Mouse (Mus musculus): Measurements from ENCODE around the gene Antxr1.

Gene Antxr1

DNA sequence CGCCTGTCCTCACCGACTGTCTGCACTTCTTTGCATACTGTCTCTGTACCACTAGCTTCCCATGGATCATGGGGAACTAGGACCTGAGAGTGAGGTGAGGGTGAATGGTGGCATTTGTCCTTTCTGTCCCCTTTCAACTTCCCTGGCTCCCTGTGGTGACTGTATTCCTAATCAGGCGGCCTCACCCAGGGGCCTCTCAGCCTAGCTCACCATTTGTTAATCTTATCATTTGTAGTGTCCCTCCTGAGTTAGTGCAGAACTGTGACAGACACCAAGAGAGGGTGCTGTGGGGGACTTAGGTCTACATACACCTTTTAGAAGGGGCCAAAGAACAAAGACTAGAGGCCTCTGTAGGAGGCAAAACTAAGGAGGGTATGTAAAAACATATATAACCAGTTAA is 151.2 kb downstream of the Antxr1 start:
- no peak for DNase-seq (ENCODE audit: low read depth)

DNA sequence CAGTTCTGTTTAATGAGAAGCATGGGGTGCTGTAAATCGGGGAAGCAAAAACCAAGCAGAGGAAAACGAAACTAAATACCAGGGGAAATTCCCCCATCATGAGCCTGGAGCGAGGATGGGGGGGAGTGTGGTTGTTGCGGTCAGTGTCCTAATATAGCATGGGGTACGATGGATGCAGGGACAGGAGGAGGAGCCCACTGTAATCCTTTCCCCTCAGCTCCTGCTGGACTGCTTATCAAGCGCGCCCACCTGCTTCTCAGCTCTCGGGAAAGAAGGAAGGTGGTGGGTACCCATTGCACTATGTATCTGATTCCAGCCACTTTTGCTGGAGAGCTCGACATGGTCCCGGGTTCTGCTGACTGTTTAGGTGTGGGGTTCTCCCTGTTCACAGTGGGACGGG is 151.6 kb downstream of the Antxr1 start:
- DNase-seq (ENCODE audit: low read depth): no peak

DNA sequence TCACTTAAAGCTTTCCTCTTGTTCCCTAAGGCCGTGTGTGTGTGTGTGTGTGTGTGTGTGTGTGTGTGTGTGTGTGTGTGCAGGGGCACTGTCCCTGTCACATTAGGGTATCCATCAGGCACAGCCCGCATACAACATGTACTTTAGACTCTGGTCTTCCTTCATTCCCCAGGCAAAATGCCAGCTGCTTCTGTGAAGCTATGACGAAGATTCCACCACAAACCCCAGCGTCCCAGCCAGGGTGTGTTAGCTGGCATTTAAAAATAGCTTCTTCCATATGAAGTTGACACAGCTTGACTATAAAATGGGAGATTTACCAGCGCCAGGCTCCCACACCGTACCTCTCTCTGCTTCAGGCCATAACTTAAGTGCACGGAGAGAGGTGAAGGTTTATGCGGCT is 152.5 kb downstream of the Antxr1 start:
- DNase-seq (ENCODE audit: low read depth): no peak

DNA sequence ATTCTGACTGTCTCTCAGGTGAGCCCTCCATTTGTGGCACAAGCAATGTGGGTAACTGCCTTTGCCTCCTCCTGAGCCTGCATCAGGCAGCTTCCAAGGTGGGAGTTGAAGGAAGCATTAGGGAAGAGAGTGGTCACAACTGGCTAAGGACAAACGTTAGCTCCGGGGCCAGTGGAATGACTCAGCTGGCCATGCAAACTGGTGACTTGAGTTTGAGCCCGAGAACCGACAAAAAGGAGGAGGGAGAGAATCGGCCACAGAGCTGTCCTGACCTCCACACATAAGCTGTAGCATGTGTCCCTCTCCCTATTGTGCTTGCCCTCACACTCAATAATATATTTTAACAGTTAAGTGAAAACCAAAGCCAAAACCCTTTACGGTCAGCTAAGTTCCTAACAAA is 152.9 kb downstream of the Antxr1 start:
- no peak for DNase-seq (ENCODE audit: low read depth)

DNA sequence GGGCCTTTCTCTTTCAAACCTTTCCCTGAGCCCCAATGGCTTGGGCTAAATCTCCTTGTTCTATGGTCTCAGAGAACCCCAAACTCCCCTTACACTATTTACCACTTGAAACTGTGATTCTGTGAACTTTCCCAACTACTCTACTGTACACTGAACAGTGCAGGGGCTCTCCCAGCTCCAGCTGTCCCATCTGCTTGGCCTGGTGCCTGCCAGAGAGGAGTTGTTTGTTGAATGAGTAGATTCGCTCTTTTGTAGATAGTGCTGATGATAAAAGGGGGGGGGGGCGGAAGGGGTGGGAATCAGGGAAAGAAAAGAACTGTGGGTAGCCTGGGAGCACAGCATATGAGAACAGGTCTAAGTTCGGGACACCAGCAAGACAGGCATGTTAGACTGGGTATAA is 164.2 kb downstream of the Antxr1 start:
- no peak for DNase-seq (ENCODE audit: low read depth)

DNA sequence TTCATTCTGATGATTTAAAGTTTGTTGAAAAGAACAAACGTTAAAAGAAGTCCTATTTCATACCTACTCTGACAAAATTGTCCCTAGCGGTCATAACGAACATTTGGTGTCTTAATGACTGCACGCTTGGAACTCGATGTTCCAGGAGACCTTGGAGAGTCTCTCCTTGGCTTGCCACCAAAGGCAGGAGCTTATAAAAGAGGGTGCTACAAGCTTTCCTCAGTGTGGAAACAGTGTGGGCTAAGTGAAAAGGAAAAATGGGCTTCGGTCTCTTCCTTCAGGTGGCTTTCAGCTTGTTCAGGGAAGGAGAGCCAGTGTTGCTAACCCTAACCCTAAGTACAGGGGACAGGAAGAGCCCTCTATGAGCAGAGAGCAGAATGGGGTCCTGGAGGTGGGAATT is 164.7 kb downstream of the Antxr1 start:
- no peak for DNase-seq (ENCODE audit: low read depth)

DNA sequence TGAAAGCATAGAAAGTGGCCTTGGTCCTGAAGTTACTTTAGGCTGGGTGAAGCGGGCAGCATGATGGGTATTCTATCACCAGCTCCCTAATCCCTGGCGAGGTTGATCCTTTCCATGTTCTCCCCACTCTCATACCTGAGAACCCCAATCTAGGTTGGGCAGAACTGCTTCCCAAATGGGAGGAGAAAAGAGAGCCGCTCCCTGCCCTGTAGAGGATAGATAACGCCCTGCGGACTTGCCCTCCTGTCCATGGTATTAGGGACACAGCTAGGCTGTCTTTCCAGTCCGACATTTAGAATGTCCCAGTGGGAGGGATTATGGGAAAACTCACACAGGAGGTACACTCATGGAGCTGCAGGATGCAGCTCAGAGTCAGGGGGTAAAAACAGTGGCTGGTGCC is 165.3 kb downstream of the Antxr1 start:
- DNase-seq (ENCODE audit: low read depth): no peak

DNA sequence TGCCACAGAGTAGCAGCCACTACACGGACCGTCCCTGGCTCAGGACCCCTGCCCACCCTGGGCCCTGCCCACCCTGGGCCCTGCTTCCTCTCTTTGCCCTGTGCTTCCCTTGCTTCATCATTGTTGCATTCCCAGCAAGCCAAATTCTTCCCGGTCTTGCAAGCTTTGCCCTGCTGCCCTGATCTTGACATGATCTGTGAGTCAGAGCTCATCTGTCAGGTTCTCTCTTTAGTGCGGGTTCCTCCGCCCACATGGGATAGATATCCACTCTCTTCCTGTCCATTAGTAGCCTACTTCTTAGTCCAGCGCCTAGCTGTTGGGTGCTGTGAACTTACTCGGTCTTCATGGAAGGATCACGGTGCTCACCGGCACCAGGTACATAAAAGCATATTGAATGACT is 167.6 kb downstream of the Antxr1 start:
- no peak for DNase-seq (ENCODE audit: low read depth)

DNA sequence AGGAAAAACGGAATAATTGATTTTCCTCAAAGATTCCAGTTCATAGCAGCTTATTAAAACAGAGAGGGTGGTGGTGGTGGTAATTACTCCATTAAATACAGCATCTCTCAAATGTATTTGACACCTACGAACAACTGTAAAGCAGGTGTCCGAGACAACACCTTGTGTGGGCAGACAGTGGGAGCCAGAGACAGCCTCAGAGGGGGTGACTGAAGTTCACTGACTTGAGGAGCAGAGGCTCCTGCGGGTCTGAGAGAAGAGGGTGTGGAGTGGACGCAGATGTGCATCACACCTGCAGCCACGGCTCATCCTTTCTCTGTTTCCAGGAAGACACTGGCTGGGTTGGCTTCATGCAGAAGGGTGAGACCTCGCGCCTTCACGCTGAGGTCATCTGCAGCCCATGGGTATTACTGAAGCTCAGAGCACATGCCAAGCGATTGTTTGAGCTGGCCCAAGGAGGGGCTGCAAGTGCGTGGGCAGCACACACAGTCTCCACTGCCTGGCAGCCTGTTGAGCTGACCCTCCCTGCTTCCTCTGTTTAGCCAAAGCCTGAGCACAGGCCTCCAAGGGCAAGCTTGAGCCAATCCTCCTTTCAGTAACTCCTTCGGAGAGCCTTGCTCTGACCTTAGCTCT is 168.8 kb downstream of the Antxr1 start:
- no peak for DNase-seq (ENCODE audit: low read depth)

DNA sequence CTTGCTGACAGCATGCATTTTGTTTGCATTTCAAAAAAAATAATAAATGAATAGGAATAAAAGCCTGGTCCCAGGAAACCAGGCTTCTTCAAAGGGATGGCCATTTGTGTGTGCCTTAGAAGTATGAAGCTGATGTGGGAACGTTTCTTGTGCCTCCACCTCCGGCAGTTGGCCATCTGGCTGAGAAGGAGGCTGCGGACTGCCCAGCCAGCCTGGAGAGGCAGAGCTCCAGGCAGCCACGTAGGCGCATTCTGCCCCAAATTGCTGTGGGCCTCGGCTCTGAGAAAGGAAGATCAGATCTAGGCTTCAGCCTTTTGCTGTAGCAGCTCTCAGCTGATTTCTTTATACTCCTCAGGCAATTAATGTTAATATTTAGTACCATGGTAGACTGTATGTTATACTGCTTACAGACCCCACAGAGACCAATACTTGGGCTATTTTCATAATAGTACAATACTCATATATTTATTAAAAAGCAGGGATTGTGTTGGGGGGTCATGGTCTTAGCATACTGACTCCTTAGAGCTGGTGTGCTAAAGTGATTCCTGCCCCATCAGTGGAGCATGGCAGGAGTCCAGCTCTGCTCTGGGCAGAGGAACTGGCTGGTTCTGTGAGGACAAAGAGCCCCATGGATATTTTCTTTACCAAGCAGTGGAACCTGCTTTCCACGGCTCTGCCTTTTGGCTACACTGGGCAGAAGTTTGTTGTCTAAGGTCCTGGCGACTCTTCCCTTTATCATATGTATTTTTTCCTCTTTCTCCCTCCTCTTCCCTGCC is 169.9 kb downstream of the Antxr1 start:
- no peak for DNase-seq (ENCODE audit: low read depth)

DNA sequence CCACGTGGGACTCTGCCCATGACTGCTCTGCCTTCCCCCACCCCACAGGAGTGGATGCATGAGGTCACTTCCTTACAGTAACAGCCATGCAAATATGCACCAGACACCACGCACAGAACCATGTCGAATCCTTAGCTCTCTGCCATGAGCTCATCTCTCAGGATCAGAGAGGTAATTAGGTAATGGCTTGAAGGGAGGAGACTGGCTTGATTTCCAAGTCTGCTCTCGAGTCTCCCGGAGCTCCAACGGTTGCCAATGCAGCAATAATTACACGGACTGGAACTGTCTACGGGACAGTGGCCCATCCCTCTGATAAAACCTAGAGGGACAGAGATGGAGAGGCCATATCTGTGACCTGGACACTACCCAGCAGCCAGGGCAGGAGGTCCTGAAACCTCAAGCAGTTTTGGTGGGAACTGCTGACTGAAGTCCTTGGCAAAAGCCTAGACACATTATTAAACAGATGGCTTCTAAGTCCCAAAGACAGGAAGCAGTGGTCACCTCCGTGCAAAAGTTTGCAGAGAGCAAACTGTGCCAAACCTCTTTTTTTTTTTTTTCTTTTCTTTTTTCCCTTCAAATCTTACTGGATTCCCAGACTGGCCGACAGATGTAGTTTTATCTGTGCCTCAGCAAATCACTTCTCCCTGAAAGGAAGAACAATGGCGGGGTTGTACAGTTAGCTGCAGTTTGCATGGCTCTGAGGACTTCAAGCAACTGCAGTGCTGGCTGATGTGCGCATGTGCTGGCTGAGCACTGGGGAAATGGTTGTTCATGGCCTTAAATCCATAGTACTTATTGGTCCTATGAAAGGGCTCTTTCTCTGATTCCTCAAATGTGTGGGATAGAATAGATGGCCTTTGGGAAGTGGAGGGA is 174.0 kb downstream of the Antxr1 start:
- DNase-seq (ENCODE audit: low read depth): no peak

DNA sequence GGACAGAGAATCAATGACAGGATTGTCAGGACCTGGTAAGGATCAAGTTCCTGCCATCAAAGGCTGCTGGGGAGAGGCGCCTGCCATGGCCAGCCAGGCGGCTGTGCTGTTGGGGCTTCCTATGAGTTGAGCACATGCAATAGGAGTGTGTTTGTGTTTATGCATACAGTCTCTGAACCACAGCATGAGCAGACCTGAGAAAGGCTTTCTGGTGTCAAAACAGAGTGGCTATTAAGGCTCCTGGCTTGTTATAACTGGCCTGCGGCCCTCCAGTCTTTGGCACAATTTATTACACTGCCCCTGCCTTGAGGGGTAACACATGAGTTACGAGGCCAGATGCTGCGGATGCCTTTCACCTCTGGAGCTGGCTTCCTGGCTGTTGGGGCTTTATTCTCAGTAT is 175.4 kb downstream of the Antxr1 start:
- DNase-seq (ENCODE audit: low read depth): no peak

DNA sequence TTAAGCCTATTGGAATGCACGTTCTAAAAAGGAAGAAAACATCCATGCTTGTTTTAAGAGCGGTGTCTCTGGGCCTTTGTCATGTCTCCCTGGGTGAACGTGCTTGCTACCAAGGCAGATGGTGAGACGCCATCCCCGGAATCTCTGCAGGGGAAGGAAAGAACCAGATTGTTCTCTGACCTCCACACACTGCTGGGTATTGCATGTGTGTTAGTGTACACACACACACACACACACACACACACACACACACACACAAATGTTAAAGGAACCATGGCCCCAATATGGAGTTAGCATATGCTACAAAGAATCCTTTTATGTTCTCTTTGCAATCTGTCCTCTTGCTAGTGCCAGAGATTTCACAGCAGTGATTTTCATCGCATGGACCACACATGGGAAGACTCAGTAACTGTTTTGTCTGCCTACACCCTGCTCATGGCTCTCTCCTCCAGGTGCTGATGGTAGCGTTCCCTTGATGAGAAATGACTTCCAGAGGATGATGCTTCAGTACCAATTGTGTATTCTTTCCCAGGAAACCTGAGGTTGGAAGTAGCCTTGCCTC is 177.5 kb downstream of the Antxr1 start:
- no peak for DNase-seq (ENCODE audit: low read depth)

DNA sequence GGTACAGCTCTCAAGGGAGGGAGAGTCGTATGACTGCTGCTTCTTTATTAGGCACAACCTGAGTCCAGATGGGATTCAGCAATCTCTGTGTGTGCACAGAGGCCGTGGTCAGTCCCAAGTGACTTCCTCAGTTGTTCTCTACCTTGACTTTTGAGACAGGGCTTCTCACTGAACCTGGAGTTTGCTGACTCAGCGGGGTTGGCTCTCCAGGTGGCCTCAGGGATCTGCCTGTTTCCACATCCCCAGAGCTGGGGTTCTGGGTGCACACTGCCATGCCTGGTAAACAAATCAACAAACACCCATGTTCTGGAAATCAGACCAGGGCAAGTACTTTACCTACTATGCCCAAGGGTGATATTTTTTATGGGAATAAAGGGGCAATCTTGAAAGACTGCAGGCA is 181.8 kb downstream of the Antxr1 start:
- no peak for DNase-seq (ENCODE audit: low read depth)

DNA sequence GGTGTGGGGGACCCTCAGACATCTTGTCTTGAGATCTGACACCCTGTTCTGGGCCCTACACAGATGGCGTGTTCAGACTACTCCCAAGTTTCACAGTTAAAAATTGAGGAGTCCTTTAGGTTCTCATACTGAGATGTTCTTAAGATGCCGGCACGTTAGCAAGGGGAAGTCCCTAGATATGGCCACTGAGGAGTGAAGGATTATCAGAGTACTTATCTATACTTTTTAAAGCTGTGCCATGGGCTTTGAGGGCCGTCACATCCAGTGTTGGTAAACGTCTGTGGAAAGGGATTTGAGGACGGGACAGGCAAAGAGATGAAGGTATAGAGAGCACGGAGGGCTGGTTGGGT is 182.4 kb downstream of the Antxr1 start:
- no peak for DNase-seq (ENCODE audit: low read depth)

DNA sequence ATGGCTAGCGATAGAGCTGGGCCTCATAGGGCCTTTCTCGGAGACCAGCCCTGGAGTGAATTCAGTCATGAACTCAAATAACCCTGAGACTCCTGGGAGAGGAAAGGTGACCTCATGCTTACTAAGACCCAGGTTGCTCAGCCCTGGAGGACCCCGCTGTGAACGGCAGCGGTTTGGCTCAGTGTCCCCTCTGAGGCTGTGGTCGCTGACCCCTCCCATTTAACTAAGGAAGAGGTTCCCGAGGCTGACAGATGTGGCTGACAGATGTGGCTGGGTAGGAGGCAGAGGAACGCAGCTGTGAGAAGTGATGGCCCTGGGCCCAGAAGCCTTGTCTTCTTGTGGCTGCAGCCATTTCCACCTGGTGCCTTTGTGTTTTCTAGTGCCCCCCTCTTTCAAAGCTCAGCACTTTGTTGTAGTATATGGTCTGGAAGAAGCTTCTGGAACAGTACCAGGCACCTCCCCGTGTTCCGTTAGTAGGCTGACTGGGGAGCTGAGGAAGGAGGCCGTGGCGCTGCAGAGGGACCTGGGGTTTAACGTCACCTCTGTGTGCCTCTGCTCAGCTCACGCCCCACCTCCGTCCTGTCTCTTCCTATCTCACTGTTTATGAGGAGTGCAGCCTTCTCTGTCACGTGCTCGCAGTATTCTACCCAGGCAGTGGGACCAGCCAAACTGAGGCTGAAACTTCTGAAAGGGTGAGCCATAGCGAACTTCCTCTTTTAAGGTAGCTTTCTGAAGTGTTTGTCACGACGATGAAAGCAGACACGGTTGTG is 183.0 kb downstream of the Antxr1 start:
- DNase-seq (ENCODE audit: low read depth): peak; percentile 89

DNA sequence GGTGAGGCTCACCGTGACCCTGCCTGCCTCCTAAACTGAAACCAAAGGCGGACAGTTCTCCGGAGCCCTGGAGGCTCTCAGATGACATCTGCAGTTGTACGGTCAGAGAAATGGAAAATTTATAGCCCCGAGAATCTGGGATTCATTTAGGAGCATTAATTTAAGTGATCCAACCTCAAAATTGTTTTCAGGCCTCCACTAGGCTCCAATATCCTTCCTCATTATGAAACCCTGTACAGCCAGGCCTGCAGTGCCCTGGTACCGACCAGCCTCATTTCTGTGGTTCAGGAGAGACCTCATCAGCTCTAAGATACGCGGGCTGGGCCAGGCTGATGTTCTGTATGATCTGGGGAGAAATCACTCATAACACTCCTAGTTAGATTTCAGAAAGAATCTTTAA is 184.2 kb downstream of the Antxr1 start:
- no peak for DNase-seq (ENCODE audit: low read depth)

DNA sequence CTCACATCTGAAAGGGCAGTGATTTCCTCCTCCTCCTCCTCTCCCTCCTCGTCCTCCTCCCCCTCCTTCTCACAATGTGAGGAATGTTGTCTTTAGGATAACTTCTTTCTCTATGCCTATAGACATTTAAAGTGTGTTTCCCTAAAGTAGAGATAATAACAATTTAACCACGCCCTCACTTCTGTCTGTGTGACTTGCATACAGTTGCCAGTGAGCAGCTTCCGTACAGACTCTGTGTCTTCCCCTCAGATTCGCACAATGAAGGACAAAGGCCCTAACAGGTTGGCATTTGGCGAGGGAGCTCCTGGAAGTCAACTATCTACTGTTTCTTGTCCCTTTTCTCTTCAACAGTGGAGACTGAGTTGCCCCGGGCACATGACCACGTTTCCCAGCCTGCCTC is 185.2 kb downstream of the Antxr1 start:
- no peak for DNase-seq (ENCODE audit: low read depth)

DNA sequence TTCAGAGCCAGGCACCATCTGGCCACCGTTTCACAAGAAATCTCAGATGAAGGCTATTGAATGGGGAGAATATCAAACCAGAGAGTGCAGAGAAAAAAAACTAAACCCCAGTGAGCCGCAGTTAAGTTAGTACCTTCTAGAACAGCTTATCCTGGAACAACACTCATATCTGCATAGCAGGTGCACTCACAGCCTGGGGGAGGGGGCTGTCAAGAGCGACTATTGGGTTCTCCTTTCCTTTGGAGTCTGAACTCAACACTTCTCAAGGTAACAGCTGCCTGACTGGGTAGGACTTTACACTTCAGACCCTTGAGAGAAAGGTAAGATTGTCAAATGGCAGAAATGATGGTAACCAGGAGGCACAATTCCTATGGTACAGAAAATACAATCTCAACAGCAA is 187.7 kb downstream of the Antxr1 start:
- DNase-seq (ENCODE audit: low read depth): no peak

DNA sequence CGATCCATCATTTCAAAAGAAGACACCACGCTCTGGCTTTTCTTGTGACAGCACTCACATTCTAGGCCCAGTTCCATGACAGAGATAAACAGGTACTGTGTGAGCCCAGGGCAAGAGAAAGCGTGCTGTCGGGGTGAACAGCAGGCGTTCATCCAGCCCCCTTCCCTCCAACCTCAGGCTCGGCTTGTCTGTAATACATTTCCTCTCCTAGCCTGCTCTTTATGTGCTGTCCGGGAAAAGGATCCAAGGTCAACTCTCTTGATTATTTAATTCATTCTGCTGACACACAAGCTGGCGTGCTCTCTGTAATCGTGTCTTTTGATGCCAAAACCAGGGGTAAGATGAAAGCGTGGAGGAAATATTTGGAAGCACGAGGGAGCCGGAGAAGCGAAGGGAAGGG is 192.0 kb downstream of the Antxr1 start:
- DNase-seq (ENCODE audit: low read depth): no peak

DNA sequence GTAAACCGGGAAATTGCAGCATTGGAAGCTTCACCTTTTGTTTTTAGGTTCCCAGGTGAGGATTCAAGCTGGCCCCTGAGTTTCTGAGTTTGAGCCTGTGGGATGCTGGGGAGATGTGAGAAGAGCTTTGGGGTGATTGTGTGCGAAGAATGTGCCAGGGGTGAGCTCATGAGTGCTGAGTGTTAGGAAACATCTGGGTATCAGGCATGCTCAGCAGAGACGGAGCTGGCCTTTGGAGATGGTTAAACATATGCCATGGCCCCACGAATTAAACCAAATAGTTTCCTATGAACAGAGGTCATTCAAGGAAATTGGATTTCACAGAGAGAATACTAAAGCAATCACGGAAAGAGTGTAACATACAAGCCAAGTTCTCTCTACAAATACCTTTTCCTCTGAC is 193.4 kb downstream of the Antxr1 start:
- DNase-seq (ENCODE audit: low read depth): no peak
